Comparison of ENCODE assay signal across 8 mouse cellular contexts in genomic region chr3:133314475-133314874, GRCm38 (mm10). TPM values are rescaled to one million over a fixed set of nuclear protein-coding genes. Genes with fewer than 3 reads are reported as not detected.
DNase-seq lines count a peak whose midpoint lies in the region; ATAC-seq and TF ChIP-seq lines count a peak whose summit lies in the region.

No protein-coding gene starts in this region.

- no peaks in the 10 kb centered on the region for H3K4me1 ChIP-seq in forebrain, embryonic 11.5 days (replicated peaks; ENCODE audit: control insufficient read depth, insufficient read depth, low read length)
- H3K4me1 ChIP-seq in forebrain, embryonic 12.5 days: peaks cover 14% of the 10 kb centered on the region; the same call in 1 of the 2 replicates
- H3K4me1 ChIP-seq in ES-Bruce4 (ENCODE audit: control insufficient read depth, insufficient read depth, low read length): no peaks in the 10 kb centered on the region

- no peak for TF ChIP-seq POLR2A in ES-Bruce4 (IDR thresholded peaks at IDR 0.05; ENCODE audit: insufficient read depth, low read length)

- peak; percentile 90 for TF ChIP-seq CTCF in ES-Bruce4 (IDR thresholded peaks at IDR 0.05; ENCODE audit: low read depth, low read length)

- WGBS in forebrain, embryonic 11.5 days: 41% methylated on average over 6 of the region's 6 CpGs
- WGBS in forebrain, embryonic 12.5 days: 43% methylated on average over 6 of the region's 6 CpGs

- no peak overlapping the region for H3K4me3 ChIP-seq in forebrain, embryonic 11.5 days (ENCODE audit: low read depth, low read length)
- no peak overlapping the region for H3K4me3 ChIP-seq in forebrain, embryonic 12.5 days (replicated peaks)
- no peak overlapping the region for H3K4me3 ChIP-seq in ES-Bruce4 (ENCODE audit: low read depth, low read length)

- no peak overlapping the region for H3K9ac ChIP-seq in forebrain, embryonic 11.5 days (ENCODE audit: low read length)
- H3K9ac ChIP-seq in forebrain, embryonic 12.5 days: no peak overlapping the region
- no peak overlapping the region for H3K9ac ChIP-seq in ES-Bruce4 (ENCODE audit: low read depth, poor library complexity, severe bottlenecking)

- H3K9me3 ChIP-seq in forebrain, embryonic 11.5 days (ENCODE audit: control insufficient read depth, low read length): no peaks in the 10 kb centered on the region
- no peaks in the 10 kb centered on the region for H3K9me3 ChIP-seq in forebrain, embryonic 12.5 days
- no peaks in the 10 kb centered on the region for H3K9me3 ChIP-seq in ES-Bruce4 (replicated peaks; ENCODE audit: control insufficient read depth, insufficient read depth, low read length, poor library complexity, severe bottlenecking)

- no peak for ATAC-seq in forebrain, embryonic 11.5 days (replicated peaks; ENCODE audit: low FRiP score)
- ATAC-seq in forebrain, embryonic 12.5 days (ENCODE audit: low FRiP score): no peak

- H3K36me3 ChIP-seq in forebrain, embryonic 11.5 days (ENCODE audit: control insufficient read depth, insufficient read depth, low read length): no peaks in the 10 kb centered on the region
- no peaks in the 10 kb centered on the region for H3K36me3 ChIP-seq in forebrain, embryonic 12.5 days (replicated peaks)
- H3K36me3 ChIP-seq in ES-Bruce4 (ENCODE audit: control insufficient read depth, insufficient read depth, low read length, poor library complexity, severe bottlenecking): no peaks in the 10 kb centered on the region

- H3K27ac ChIP-seq in forebrain, embryonic 11.5 days (ENCODE audit: low read depth, low read length): no peak overlapping the region
- H3K27ac ChIP-seq in forebrain, embryonic 12.5 days: no peak overlapping the region
- no peak overlapping the region for H3K27ac ChIP-seq in ES-Bruce4 (ENCODE audit: insufficient read depth, low read length)

- no peaks in the 10 kb centered on the region for H3K27me3 ChIP-seq in forebrain, embryonic 11.5 days (ENCODE audit: control insufficient read depth, insufficient read depth, low read length)
- H3K27me3 ChIP-seq in forebrain, embryonic 12.5 days: no peaks in the 10 kb centered on the region
- H3K27me3 ChIP-seq in ES-Bruce4 (ENCODE audit: control insufficient read depth, insufficient read depth, low read length, poor library complexity, severe bottlenecking): no peaks in the 10 kb centered on the region

- H3K4me2 ChIP-seq in forebrain, embryonic 11.5 days (ENCODE audit: low read depth, low read length, severe bottlenecking): no peak overlapping the region
- no peak overlapping the region for H3K4me2 ChIP-seq in forebrain, embryonic 12.5 days

- DNase-seq in forebrain, embryonic 11.5 days (ENCODE audit: low spot score): peak; percentile 79
- DNase-seq in c-Kit-positive CD71-positive TER-119-positive erythroid progenitor cells, embryonic 14.5 days (ENCODE audit: low spot score): peak; percentile 61
- peak; percentile 25 to 50 for DNase-seq in gastrocnemius, adult 8-10 months (ENCODE audit: low spot score in 2 of 2)
- peak; percentile 80 to 86 for DNase-seq in layer of hippocampus, postnatal 10 days (ENCODE audit: low spot score in 2 of 2)
- DNase-seq in mesoderm, embryonic 11.5 days (ENCODE audit: low read depth, low spot score): peak; percentile 67
- peak; percentile 71 to 73 for DNase-seq in spleen, postnatal 36 days (ENCODE audit: low spot score in 2 of 2)

- TF ChIP-seq EP300 in ES-Bruce4 (IDR thresholded peaks at IDR 0.05; ENCODE audit: insufficient read depth, low read depth, low read length): no peak

RNA-seq across cellular contexts. Expression of gene Ppa2, which starts 4.6 kb away (rescaled TPM):
- polyA plus RNA-seq in forebrain, embryonic 11.5 days (2014; fragmentation: Nextera tagmentation; extraction: Ambion mirVana): 75.1 and 76.7 TPM in 2 replicates
- 76.3 and 80.2 TPM in 2 replicates for polyA plus RNA-seq in forebrain, embryonic 12.5 days (2016; fragmentation: Nextera tagmentation; extraction: Ambion mirVana)
- 50.8 and 51.0 TPM in 2 replicates for polyA plus RNA-seq in ES-Bruce4 (2011; ENCODE audit: insufficient read depth, insufficient read length, low read depth, missing spikeins)
- total RNA-seq in gastrocnemius, adult 8-10 months (2022): 10 to 100 TPM; 46.1 to 54.6 (median 49.8) TPM
- 10 to 100 TPM; 45.2 to 48.6 TPM for total RNA-seq in layer of hippocampus, postnatal 10 days (2021)
